Mouse (Mus musculus): ENCODE results near the gene Gm3646.

Gm3646 gene

GRCm38 (mm10) chr1:39805243-39805979 lies at the start of gene Gm3646:
TSS of gene Gm3646 (minus strand) at chr1:39805332.
- peak; percentile 20 for DNase-seq (ENCODE audit: low read depth, low spot score)

- DNase-seq (ENCODE audit: low read depth, low spot score), result no peak
These were observed 41.9 kb upstream of the Gm3646 start for GRCm38 (mm10) chr1:39847066-39847465.

GRCm38 (mm10) chr1:39846031-39846550 lies 41.0 kb upstream of the Gm3646 start:
- no peak for DNase-seq (ENCODE audit: low read depth, low spot score)

GRCm38 (mm10) chr1:39843328-39843727 lies 38.2 kb upstream of the Gm3646 start:
- no peak for DNase-seq (ENCODE audit: low read depth, low spot score)

GRCm38 (mm10) chr1:39842218-39843007 lies 37.3 kb upstream of the Gm3646 start:
- no peak for DNase-seq (ENCODE audit: low read depth, low spot score)

- DNase-seq (ENCODE audit: low read depth, low spot score), result no peak
These were observed 35.7 kb upstream of the Gm3646 start for GRCm38 (mm10) chr1:39840856-39841255.

GRCm38 (mm10) chr1:39839838-39840237 lies 34.7 kb upstream of the Gm3646 start:
- DNase-seq (ENCODE audit: low read depth, low spot score), result no peak

- DNase-seq (ENCODE audit: low read depth, low spot score), result no peak
These were observed 34.1 kb upstream of the Gm3646 start for GRCm38 (mm10) chr1:39839217-39839616.

- peak; percentile 70 for DNase-seq (ENCODE audit: low read depth, low spot score)
These were observed 33.5 kb upstream of the Gm3646 start for GRCm38 (mm10) chr1:39838487-39839169.

- no peak for DNase-seq (ENCODE audit: low read depth, low spot score)
These were observed 26.5 kb upstream of the Gm3646 start for GRCm38 (mm10) chr1:39831594-39832039.

GRCm38 (mm10) chr1:39830786-39831593 lies 25.9 kb upstream of the Gm3646 start:
- no peak for DNase-seq (ENCODE audit: low read depth, low spot score)

GRCm38 (mm10) chr1:39824902-39825301 lies 19.8 kb upstream of the Gm3646 start:
- no peak for DNase-seq (ENCODE audit: low read depth, low spot score)

- DNase-seq (ENCODE audit: low read depth, low spot score), result no peak
These were observed 19.1 kb upstream of the Gm3646 start for GRCm38 (mm10) chr1:39824240-39824639.

GRCm38 (mm10) chr1:39819596-39819995 lies 14.5 kb upstream of the Gm3646 start:
- DNase-seq (ENCODE audit: low read depth, low spot score), result no peak

GRCm38 (mm10) chr1:39815766-39816165 lies 10.6 kb upstream of the Gm3646 start:
- DNase-seq (ENCODE audit: low read depth, low spot score), result no peak

- DNase-seq (ENCODE audit: low read depth, low spot score), result no peak
These were observed 7.9 kb upstream of the Gm3646 start for GRCm38 (mm10) chr1:39813067-39813466.

- no peak for DNase-seq (ENCODE audit: low read depth, low spot score)
These were observed 343 bp downstream of the Gm3646 start for GRCm38 (mm10) chr1:39804789-39805188.

- DNase-seq (ENCODE audit: low read depth, low spot score), result no peak
These were observed 2.2 kb downstream of the Gm3646 start for GRCm38 (mm10) chr1:39802946-39803345.

GRCm38 (mm10) chr1:39797496-39797895 lies 7.6 kb downstream of the Gm3646 start:
- no peak for DNase-seq (ENCODE audit: low read depth, low spot score)

GRCm38 (mm10) chr1:39796765-39797164 lies 8.4 kb downstream of the Gm3646 start:
- DNase-seq (ENCODE audit: low read depth, low spot score), result no peak

- no peak for DNase-seq (ENCODE audit: low read depth, low spot score)
These were observed 20.5 kb downstream of the Gm3646 start for GRCm38 (mm10) chr1:39784632-39785031.
